Mouse (Mus musculus): ENCODE results near the gene Cd300ld. TPM values are rescaled to one million over a fixed set of nuclear protein-coding genes. Genes with fewer than 3 reads are reported as not detected.
A peak's percentile ranks its signal among the peaks of the same experiment; 100 is the strongest.

Gene Cd300ld
- polyA plus RNA-seq, 1 experiment, result not detected

DNA sequence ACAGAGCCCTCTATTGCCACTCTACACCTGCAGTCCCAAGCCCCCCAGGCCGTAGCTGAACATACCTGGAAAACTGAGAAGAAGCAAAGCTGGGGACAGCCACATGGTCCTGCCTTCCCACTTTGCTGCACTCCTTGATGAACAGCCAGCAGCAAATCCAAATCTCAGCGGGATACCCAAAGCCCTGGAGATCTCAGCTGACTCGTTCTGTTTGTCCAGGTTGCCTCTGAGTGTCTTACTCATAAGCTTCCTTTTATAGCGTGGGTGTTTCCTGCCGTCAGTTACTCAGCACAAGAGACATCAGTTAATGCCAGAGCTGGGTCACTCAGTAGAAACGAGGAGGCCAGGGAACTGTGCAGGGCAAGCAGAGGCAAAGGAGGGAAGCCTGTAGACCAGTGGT lies 55.6 kb downstream of the Cd300ld start, which contains the start of gene Cd300lb:
Gene Cd300lb, minus strand, starts transcription at position 243 of the 400 bp plus-strand sequence.
- Histone ChIP-seq H3K4me3 (no peak within 1 kb of the TSS), H3K4me2 (ENCODE audit: low read depth) (peak within 1 kb of the TSS; percentile 13), H3K79me2 (ENCODE audit: control insufficient read depth, insufficient read depth) (no peaks in the 10 kb centered on the region), H3K36me3 (ENCODE audit: control insufficient read depth, insufficient read depth) (no peaks in the 10 kb centered on the region), H3K27me3 (ENCODE audit: control insufficient read depth, insufficient read depth, insufficient read length) (no peaks in the 10 kb centered on the region), H3ac (ENCODE audit: control insufficient read depth, insufficient read length) (no peak within 1 kb of the TSS)
- TF ChIP-seq MAX (IDR thresholded peaks at IDR 0.05; ENCODE audit: low read depth) (no peak), MYOD1 (IDR thresholded peaks at IDR 0.05; ENCODE audit: control insufficient read depth in 1 of 3, insufficient read length in 2 of 3, low read depth in 2 of 3) (no peak), POLR2A (IDR thresholded peaks at IDR 0.05; ENCODE audit: insufficient read length, low read depth) (no peak), REST (IDR thresholded peaks at IDR 0.05; ENCODE audit: insufficient read depth, insufficient read length) (no peak), TCF3 (IDR thresholded peaks at IDR 0.05; ENCODE audit: insufficient read length, low read depth) (no peak), USF1 (IDR thresholded peaks at IDR 0.05; ENCODE audit: low read depth) (no peak), TCF12 (IDR thresholded peaks at IDR 0.05; ENCODE audit: insufficient read depth, poor library complexity, severe bottlenecking) (no peak), SRF (IDR thresholded peaks at IDR 0.05; ENCODE audit: control insufficient read depth, insufficient read length, low read depth) (no peak), POLR2AphosphoS2 (IDR thresholded peaks at IDR 0.05; ENCODE audit: insufficient read length, low read depth) (no peak), E2F4 (IDR thresholded peaks at IDR 0.05; ENCODE audit: insufficient read depth) (no peak), MYOG (IDR thresholded peaks at IDR 0.05; ENCODE audit: control insufficient read depth in 1 of 3, insufficient read depth in 1 of 3, insufficient read length in 2 of 3, low read depth in 2 of 3) (no peak), CEBPB (IDR thresholded peaks at IDR 0.05; ENCODE audit: insufficient read depth, poor library complexity, severe bottlenecking) (no peak)

GRCm38 (mm10) chr11:114933591-114933990 lies 56.1 kb downstream of the Cd300ld start:
- H3K79me2 ChIP-seq (ENCODE audit: control insufficient read depth, insufficient read depth), result no peaks in the 10 kb centered on the region
- TF ChIP-seq REST (IDR thresholded peaks at IDR 0.05; ENCODE audit: insufficient read depth, insufficient read length), result no peak
- TF ChIP-seq TCF3 (IDR thresholded peaks at IDR 0.05; ENCODE audit: insufficient read length, low read depth), result no peak
- TF ChIP-seq USF1 (IDR thresholded peaks at IDR 0.05; ENCODE audit: low read depth), result no peak
- no peak for TF ChIP-seq MYOD1 (IDR thresholded peaks at IDR 0.05; ENCODE audit: control insufficient read depth in 1 of 3, insufficient read length in 2 of 3, low read depth in 2 of 3)
- no peak for TF ChIP-seq E2F4 (IDR thresholded peaks at IDR 0.05; ENCODE audit: insufficient read depth)
- TF ChIP-seq POLR2A (IDR thresholded peaks at IDR 0.05; ENCODE audit: insufficient read length, low read depth), result no peak
- TF ChIP-seq CEBPB (IDR thresholded peaks at IDR 0.05; ENCODE audit: insufficient read depth, poor library complexity, severe bottlenecking), result no peak
- TF ChIP-seq POLR2AphosphoS2 (IDR thresholded peaks at IDR 0.05; ENCODE audit: insufficient read length, low read depth), result no peak
- no peak for TF ChIP-seq SRF (IDR thresholded peaks at IDR 0.05; ENCODE audit: control insufficient read depth, insufficient read length, low read depth)
- TF ChIP-seq MAX (IDR thresholded peaks at IDR 0.05; ENCODE audit: low read depth), result no peak
- TF ChIP-seq TCF12 (IDR thresholded peaks at IDR 0.05; ENCODE audit: insufficient read depth, poor library complexity, severe bottlenecking), result no peak
- no peak for TF ChIP-seq MYOG (IDR thresholded peaks at IDR 0.05; ENCODE audit: control insufficient read depth in 1 of 3, insufficient read depth in 1 of 3, insufficient read length in 2 of 3, low read depth in 2 of 3)
- no peak overlapping the region for H3K4me3 ChIP-seq

More at GRCm38 (mm10) chr11:114933591-114933990, 56.1 kb downstream of the Cd300ld start:
- Histone ChIP-seq H3ac (ENCODE audit: control insufficient read depth, insufficient read length) (no peak overlapping the region), H3K4me2 (ENCODE audit: low read depth) (peak overlapping the region; percentile 13), H3K27me3 (ENCODE audit: control insufficient read depth, insufficient read depth, insufficient read length) (no peaks in the 10 kb centered on the region), H3K36me3 (ENCODE audit: control insufficient read depth, insufficient read depth) (no peaks in the 10 kb centered on the region)

Other genes with a start within 250 kb of the Cd300ld start
- gene Kif19a, start 224.5 kb downstream of the Cd300ld start, polyA plus RNA-seq (2012; fragmentation: generic; extraction: Trizol), result 5.4 TPM
- 34.0 TPM for gene Btbd17, start 194.0 kb downstream of the Cd300ld start, polyA plus RNA-seq (2012; fragmentation: generic; extraction: Trizol)
- 0.07 TPM for gene Gpr142, start 191.0 kb downstream of the Cd300ld start, polyA plus RNA-seq (2012; fragmentation: generic; extraction: Trizol)
- gene Gprc5c, start 138.8 kb downstream of the Cd300ld start, polyA plus RNA-seq (2012; fragmentation: generic; extraction: Trizol), result 172 TPM
- 0.40 TPM for gene Cd300a, start 99.9 kb downstream of the Cd300ld start, polyA plus RNA-seq (2012; fragmentation: generic; extraction: Trizol)
- 0.11 TPM for gene Cd300lb, start 55.5 kb downstream of the Cd300ld start, polyA plus RNA-seq (2012; fragmentation: generic; extraction: Trizol)
- not detected for gene Cd300c, start 20.8 kb downstream of the Cd300ld start, polyA plus RNA-seq (2012; fragmentation: generic; extraction: Trizol)
- gene Cd300c2, start 12.0 kb upstream of the Cd300ld start, polyA plus RNA-seq (2012; fragmentation: generic; extraction: Trizol), result not detected
- gene Cd300ld2, start 26.3 kb upstream of the Cd300ld start, polyA plus RNA-seq (2012; fragmentation: generic; extraction: Trizol), result not detected
- not detected for gene Cd300ld4, start 37.1 kb upstream of the Cd300ld start, polyA plus RNA-seq (2012; fragmentation: generic; extraction: Trizol)
- gene Cd300ld5, start 47.8 kb upstream of the Cd300ld start, polyA plus RNA-seq (2012; fragmentation: generic; extraction: Trizol), result 0.16 TPM
- gene Cd300ld3, start 58.5 kb upstream of the Cd300ld start, polyA plus RNA-seq (2012; fragmentation: generic; extraction: Trizol), result not detected
- gene Cd300e, start 72.3 kb upstream of the Cd300ld start, polyA plus RNA-seq (2012; fragmentation: generic; extraction: Trizol), result not detected
- gene Rab37, start 101.5 kb upstream of the Cd300ld start, polyA plus RNA-seq (2012; fragmentation: generic; extraction: Trizol), result 0.02 TPM
- not detected for gene Cd300lf, start 144.1 kb upstream of the Cd300ld start, polyA plus RNA-seq (2012; fragmentation: generic; extraction: Trizol)
- 16.1 TPM for gene Slc9a3r1, start 173.4 kb upstream of the Cd300ld start, polyA plus RNA-seq (2012; fragmentation: generic; extraction: Trizol)
- gene Tmem104, start 197.6 kb upstream of the Cd300ld start, polyA plus RNA-seq (2012; fragmentation: generic; extraction: Trizol), result 15.5 TPM
- gene Nat9, start 197.9 kb upstream of the Cd300ld start, polyA plus RNA-seq (2012; fragmentation: generic; extraction: Trizol), result 22.6 TPM